Mouse (Mus musculus) kidney, postnatal 14 days (tissue): ENCODE data around the gene Cst3.

Source experiments
- DNase-seq: peaks from one replicate; pipeline ENCODE4 v3.0.0; 2022; ENCODE audit warnings: mixed read lengths

The Cst3 gene

GRCm38 (mm10) chr2:148851116-148851906 is 24.2 kb downstream of the Cst3 start:
- DNase-seq = peak; percentile 85

- DNase-seq = no peak
These were observed 36.3 kb downstream of the Cst3 start for GRCm38 (mm10) chr2:148839224-148839623.

- DNase-seq = no peak
These were observed 37.3 kb downstream of the Cst3 start for GRCm38 (mm10) chr2:148838075-148838777.

- no peak for DNase-seq
These were observed 40.6 kb downstream of the Cst3 start, which contains the start of gene Cst9 for GRCm38 (mm10) chr2:148834912-148835311. Gene Cst9 (plus strand): TSS chr2:148835147.

GRCm38 (mm10) chr2:148825986-148826385 is 49.5 kb downstream of the Cst3 start:
- DNase-seq = no peak
